Mouse (Mus musculus) myocyte (in vitro differentiated cells): Measurements from ENCODE around the gene Rpl9-ps6.

Source experiments
- MAX ChIP-seq: IDR thresholded peaks from one replicate; pipeline ENCODE4 v1.6.1; 2011; ENCODE audit warnings: low read depth, mild to moderate bottlenecking, control low read depth
- MYOD1 ChIP-seq, 3 experiments: IDR thresholded peaks; one replicate each; pipeline ENCODE4 v1.6.1; 2011; ENCODE audit warnings: control low read depth in 2 of 3, low read depth in 2 of 3, mild to moderate bottlenecking in 2 of 3, moderate library complexity in 1 of 3; ENCODE audit not compliant: insufficient read length in 2 of 3, control insufficient read depth in 1 of 3
- MYOG ChIP-seq, 3 experiments: IDR thresholded peaks; one replicate each; pipeline ENCODE4 v1.6.1; 2011; ENCODE audit warnings: control low read depth in 2 of 3, low read depth in 2 of 3, mild to moderate bottlenecking in 2 of 3; ENCODE audit not compliant: insufficient read length in 2 of 3, control insufficient read depth in 1 of 3, insufficient read depth in 1 of 3
- POLR2A ChIP-seq: IDR thresholded peaks from one replicate; pipeline ENCODE4 v1.6.1; 2011; ENCODE audit warnings: low read depth, mild to moderate bottlenecking, control low read depth, moderate library complexity; ENCODE audit not compliant: insufficient read length
- POLR2AphosphoS2 ChIP-seq: IDR thresholded peaks from one replicate; pipeline ENCODE4 v1.6.1; 2011; ENCODE audit warnings: low read depth, control low read depth; ENCODE audit not compliant: insufficient read length
- SRF ChIP-seq: IDR thresholded peaks from one replicate; pipeline ENCODE4 v1.6.1; 2011; ENCODE audit warnings: low read depth; ENCODE audit not compliant: control insufficient read depth, insufficient read length
- TCF12 ChIP-seq: IDR thresholded peaks from one replicate; pipeline ENCODE4 v1.6.1; 2011; ENCODE audit warnings: mild to moderate bottlenecking, control low read depth; ENCODE audit not compliant: poor library complexity, insufficient read depth, severe bottlenecking
- USF1 ChIP-seq: IDR thresholded peaks from one replicate; pipeline ENCODE4 v1.6.1; 2011; ENCODE audit warnings: low read depth, mild to moderate bottlenecking, control low read depth, moderate library complexity

GRCm38 (mm10) chr19:32492339-32492738 is 26.0 kb upstream of the Rpl9-ps6 start:
- TF ChIP-seq USF1 (no peak), MYOD1 (IDR thresholded peaks at IDR 0.05; ENCODE audit: control insufficient read depth in 1 of 3, insufficient read length in 2 of 3, low read depth in 2 of 3) (no peak), POLR2A (no peak), SRF (no peak), TCF12 (no peak), MYOG (IDR thresholded peaks at IDR 0.05; ENCODE audit: control insufficient read depth in 1 of 3, insufficient read depth in 1 of 3, insufficient read length in 2 of 3, low read depth in 2 of 3) (no peak), POLR2AphosphoS2 (no peak), MAX (no peak)
